Mouse (Mus musculus) urinary bladder, postnatal 4 days (tissue): ENCODE data around the gene Skp1a.

Source experiments
- DNase-seq, 2 experiments: peaks; one replicate each; pipeline ENCODE4 v3.0.0; 2021 to 2022; ENCODE audit warnings: low spot score in 2 of 2

Skp1a gene

GRCm38 (mm10) chr11:52277433-52278150, 45.8 kb downstream of the Skp1a start:
- no peak for DNase-seq

DNA sequence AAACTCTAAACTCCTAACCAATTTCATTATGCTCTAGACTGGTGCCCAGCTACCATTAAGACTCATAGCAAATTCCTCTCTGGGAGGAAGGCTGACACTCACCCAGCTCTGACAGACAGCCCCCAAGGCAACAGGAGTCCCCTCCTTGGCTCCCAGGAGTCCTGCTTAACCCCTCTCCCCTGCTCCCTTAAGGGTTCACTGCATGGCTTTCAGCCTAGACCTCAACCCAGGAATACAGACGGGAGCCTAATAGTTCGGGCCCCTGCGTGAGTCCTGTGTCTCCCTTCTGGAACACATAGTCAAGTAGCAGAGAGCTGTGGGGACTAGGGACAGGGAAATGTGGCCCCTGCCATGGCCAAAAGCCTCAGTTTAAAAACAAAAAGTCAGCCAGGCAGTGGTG, 46.4 kb downstream of the Skp1a start:
- DNase-seq = no peak

- no peak for DNase-seq
Measured at GRCm38 (mm10) chr11:52278991-52279390, 47.2 kb downstream of the Skp1a start.

- DNase-seq = no peak
Measured at GRCm38 (mm10) chr11:52279611-52280145, 47.9 kb downstream of the Skp1a start.

GRCm38 (mm10) chr11:52280566-52281455, 49.0 kb downstream of the Skp1a start:
- DNase-seq = no peak

GRCm38 (mm10) chr11:52281568-52282328, 50.0 kb downstream of the Skp1a start:
- no peak for DNase-seq

- no peak for DNase-seq
Measured at GRCm38 (mm10) chr11:52282420-52282773, 50.6 kb downstream of the Skp1a start.

- DNase-seq = peak in 1 of 2 experiments; percentile 67
Measured at GRCm38 (mm10) chr11:52282774-52283595, 51.2 kb downstream of the Skp1a start, which contains the start of gene Tcf7. Tcf7 (minus strand) TSS chr11:52283014.

- peak; percentile 76 to 82 for DNase-seq
Measured at GRCm38 (mm10) chr11:52283596-52284571, 52.1 kb downstream of the Skp1a start.

GRCm38 (mm10) chr11:52286301-52286957, 54.6 kb downstream of the Skp1a start:
- DNase-seq = no peak

DNA sequence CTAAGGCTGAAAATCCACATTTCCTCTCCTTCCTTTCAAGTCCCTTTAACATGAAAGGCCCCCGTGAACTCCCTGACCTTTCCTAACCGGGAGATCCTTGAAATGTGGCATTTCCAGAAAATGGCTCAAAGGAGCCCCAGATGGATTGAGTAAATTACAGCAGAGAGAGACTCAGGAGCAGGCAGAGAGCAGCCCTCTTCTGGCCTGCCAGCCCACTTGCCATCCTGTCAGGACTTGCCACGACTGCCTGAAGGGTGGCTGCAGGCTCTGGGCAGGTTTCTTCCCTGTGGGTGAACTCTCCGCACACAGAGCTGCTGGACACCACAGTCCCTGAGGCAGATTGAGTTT, 55.1 kb downstream of the Skp1a start:
- no peak for DNase-seq

DNA sequence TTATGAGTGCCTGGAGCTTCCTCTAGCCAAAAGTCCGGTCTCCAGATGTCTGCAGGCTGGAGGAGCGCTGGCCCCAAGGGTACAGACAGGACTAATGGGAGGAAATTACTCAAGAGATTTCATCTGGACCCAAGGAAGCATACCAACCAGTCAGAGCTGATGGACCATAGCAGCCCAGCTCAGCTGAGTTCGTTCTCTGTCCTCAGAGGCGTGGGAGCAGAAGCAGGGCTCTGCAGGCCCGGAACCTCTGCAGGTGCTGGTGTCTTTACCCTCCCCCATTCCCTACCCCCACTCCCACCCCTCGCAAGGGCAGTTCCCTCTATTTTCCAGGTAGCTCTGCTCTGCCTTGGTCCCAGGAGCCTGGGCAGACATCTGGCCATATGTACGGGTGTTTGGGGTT, 60.6 kb downstream of the Skp1a start:
- DNase-seq = no peak

- no peak for DNase-seq
Measured at GRCm38 (mm10) chr11:52292894-52293293, 61.1 kb downstream of the Skp1a start.

- DNase-seq = no peak
Measured at GRCm38 (mm10) chr11:52294103-52294502, 62.3 kb downstream of the Skp1a start.
